Mouse (Mus musculus) cerebellum, postnatal 10 days (tissue): ENCODE measurements around the gene Reep3.
"Not testable (repeated sequence)": the region's sequence is repeated elsewhere in the genome, so short reads cannot be mapped to it uniquely, and the experiment has no call there.

ENCODE experiments used
- DNase-seq, 2 experiments: peaks; one replicate each; pipeline ENCODE4 v3.0.0; 2021; ENCODE audit warnings: mixed read lengths in 2 of 2

Gene Reep3

GRCm38 (mm10) chr10:67010521-67010920 is 86.2 kb downstream of the Reep3 start:
- no peak for DNase-seq

- no peak for DNase-seq
Measured at GRCm38 (mm10) chr10:67004527-67005042, 92.2 kb downstream of the Reep3 start.

GRCm38 (mm10) chr10:67003743-67004526 is 92.8 kb downstream of the Reep3 start:
- peak; percentile 85 to 86 for DNase-seq

- DNase-seq = peak; percentile 69 to 74
Measured at GRCm38 (mm10) chr10:67003009-67003742, 93.6 kb downstream of the Reep3 start.

GRCm38 (mm10) chr10:67002207-67003008 is 94.3 kb downstream of the Reep3 start:
- peak; percentile 47 to 59 for DNase-seq

- DNase-seq = not testable (repeated sequence)
Measured at GRCm38 (mm10) chr10:67000958-67001615, 95.7 kb downstream of the Reep3 start.

GRCm38 (mm10) chr10:67000136-67000535 is 96.6 kb downstream of the Reep3 start:
- DNase-seq = no peak

- DNase-seq = no peak
Measured at GRCm38 (mm10) chr10:66998770-66999169, 98.0 kb downstream of the Reep3 start.

- peak; percentile 20 to 31 for DNase-seq
Measured at GRCm38 (mm10) chr10:66995181-66995580, 101.6 kb downstream of the Reep3 start.

GRCm38 (mm10) chr10:66994469-66994868 is 102.3 kb downstream of the Reep3 start:
- DNase-seq = peak; percentile 35 to 45

GRCm38 (mm10) chr10:66992591-66992990 is 104.2 kb downstream of the Reep3 start:
- DNase-seq = no peak

- DNase-seq = no peak
Measured at GRCm38 (mm10) chr10:66990506-66990905, 106.2 kb downstream of the Reep3 start.

GRCm38 (mm10) chr10:66983043-66983442 is 113.7 kb downstream of the Reep3 start:
- no peak for DNase-seq

- DNase-seq = no peak
Measured at GRCm38 (mm10) chr10:66978215-66978614, 118.5 kb downstream of the Reep3 start.

- no peak for DNase-seq
Measured at GRCm38 (mm10) chr10:66977093-66977492, 119.7 kb downstream of the Reep3 start.

- no peak for DNase-seq
Measured at GRCm38 (mm10) chr10:66975451-66975850, 121.3 kb downstream of the Reep3 start.

GRCm38 (mm10) chr10:66974417-66974816 is 122.3 kb downstream of the Reep3 start:
- peak in 1 of 2 experiments; percentile 27 for DNase-seq

- no peak for DNase-seq
Measured at GRCm38 (mm10) chr10:66973866-66974265, 122.9 kb downstream of the Reep3 start.

- no peak for DNase-seq
Measured at GRCm38 (mm10) chr10:66973274-66973673, 123.5 kb downstream of the Reep3 start.

- no peak for DNase-seq
Measured at GRCm38 (mm10) chr10:66970336-66971115, 126.2 kb downstream of the Reep3 start.

- DNase-seq = no peak
Measured at GRCm38 (mm10) chr10:66969581-66969980, 127.2 kb downstream of the Reep3 start.

GRCm38 (mm10) chr10:66969081-66969480 is 127.7 kb downstream of the Reep3 start:
- DNase-seq = no peak
